Mouse (Mus musculus): ENCODE results near the gene Focad.

Focad gene

DNA sequence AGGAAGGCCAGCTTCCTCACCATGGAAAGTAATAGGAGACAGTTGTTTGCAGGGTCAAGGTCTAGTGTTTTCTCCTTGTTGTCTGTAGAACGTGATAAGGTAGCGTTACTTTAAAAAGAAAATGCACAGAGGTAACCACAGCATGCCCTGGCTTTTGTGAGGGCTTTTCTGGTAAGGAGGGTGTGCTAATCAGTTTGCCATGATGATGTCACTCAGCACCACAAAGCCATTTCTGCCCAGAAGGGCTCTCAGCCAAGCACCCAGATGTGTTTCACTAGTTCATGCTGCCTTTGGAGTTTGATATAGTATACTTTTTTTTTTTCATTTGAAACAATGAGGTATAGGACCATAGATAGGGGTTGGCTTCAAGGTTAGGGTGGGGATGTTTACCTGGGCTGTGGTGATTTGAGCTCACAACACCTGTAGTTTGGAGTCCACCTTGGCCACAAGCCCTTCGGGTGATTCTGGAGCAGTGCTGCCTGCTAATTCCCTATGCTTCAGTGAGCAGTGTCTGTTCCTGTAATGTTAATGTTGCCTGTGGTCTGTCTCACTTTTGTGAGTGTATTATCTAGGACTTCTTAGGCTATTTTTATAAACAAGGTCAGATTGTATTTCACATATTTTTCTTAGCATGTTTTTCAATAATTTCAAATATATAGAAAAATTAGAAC, 61.2 kb downstream of the Focad start:
- DNase-seq (ENCODE audit: low spot score in 2 of 2): no peak

- no peak for DNase-seq (ENCODE audit: low spot score in 2 of 2)
Observed at GRCm38 (mm10) chr4:88156961-88157360, 62.5 kb downstream of the Focad start.

DNA sequence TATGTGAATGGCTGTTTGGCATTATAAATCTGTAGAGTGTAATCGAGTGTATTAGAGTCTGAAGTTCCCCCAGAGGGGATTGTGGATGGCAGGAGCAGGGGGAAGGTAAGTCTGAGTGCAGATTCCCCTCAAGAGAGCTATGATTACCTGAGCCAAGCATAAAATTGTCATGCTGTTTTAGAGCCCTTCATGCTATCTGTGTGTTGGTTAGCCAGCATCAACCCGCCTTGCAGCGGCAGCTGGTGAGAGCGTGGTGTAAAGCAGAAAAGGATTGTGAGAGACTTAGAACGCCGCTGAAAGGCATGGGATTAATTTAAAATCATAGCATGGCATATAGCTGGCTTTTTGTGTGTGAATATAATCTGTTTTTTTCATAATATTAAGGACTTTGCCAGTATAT, 63.2 kb downstream of the Focad start:
- DNase-seq (ENCODE audit: low spot score in 2 of 2): no peak

DNA sequence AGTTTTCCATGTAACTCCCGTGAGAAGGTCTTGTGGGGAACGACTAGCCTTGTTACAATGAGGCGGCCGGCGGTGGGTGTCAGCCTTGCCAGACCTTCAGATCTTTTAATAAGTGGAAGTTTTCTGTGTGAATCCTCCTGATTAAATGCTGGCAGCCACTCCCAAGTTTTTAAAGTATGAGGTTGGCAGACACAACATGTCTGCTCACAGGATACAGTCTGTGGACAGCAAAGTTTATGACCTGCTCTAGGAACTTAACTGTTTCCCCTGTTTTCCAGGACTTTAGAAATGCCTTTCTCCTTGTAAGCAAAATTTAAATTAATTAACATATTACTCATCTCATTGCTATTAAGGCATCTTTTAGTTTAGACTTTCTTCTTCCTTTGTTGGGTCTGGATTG, 64.8 kb downstream of the Focad start:
- DNase-seq (ENCODE audit: low spot score in 2 of 2): no peak

- DNase-seq (ENCODE audit: low spot score in 2 of 2): no peak
Observed at GRCm38 (mm10) chr4:88159700-88160099, 65.3 kb downstream of the Focad start.

GRCm38 (mm10) chr4:88163511-88164247, 69.2 kb downstream of the Focad start:
- DNase-seq (ENCODE audit: low spot score in 2 of 2): no peak

- DNase-seq (ENCODE audit: low spot score in 2 of 2): no peak
Observed at GRCm38 (mm10) chr4:88167008-88167862, 72.8 kb downstream of the Focad start.

DNA sequence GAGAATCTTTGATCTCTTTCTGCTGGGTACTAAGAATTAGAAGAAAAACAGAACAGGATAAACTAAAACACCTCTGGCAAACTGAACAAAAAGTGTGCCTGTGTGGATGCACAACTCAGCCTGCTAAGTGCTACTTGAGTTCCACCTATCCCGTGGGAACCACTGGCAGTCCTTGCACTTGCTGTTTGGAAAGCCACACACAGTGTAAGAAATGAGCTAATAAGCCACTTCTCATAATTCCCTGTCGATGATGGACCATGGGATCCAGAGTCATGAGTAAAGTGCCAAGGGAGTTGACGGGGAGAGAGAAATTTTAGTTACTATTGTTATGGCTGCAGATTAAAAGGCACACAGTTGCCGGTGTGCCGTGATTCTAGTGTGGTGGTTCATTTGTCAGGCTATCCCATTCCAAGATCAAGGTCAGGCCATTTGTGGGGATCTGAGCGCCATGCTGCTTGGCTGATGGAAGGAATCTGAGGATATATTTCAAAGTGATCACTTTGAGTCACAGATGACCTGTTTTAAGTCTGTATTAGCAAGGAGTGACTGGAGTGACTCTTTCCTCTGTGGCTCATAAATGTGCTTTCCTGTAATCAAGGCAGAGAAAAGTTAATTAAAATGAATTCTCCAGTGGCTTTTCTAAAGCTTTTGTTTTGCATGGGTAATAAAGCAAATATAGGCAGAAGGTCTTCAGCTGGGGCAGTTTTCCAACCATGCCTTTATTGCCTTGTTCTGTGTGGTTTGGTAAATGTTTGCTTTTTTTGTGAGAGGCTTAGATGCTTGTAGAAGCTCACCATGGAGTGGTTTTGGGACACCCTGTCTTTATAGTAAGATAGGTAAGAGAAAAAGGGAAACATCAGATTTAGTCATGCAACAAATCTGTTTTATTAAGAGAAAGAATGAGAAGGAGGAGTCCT, 80.9 kb downstream of the Focad start:
- DNase-seq (ENCODE audit: low spot score in 2 of 2): no peak

DNA sequence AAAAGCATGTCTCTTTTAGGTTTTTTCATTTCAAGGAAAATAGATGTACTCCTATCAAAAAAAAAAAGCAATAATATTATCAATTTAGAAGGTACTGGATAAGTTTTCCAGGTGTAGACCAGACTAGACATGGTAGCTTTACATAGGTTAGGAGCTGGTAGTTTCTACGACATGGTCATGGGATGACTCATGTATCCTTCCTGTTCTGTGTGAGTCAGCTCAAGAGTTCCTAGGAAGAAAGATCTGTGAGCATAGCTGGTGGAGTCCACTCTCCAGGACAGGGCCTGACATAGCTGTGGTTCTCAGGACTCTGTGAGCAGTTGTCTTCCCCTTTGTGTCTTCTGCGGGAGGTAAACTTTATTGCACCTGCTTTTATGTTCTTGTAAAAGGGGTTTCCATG, 84.9 kb downstream of the Focad start:
- DNase-seq (ENCODE audit: low spot score in 2 of 2): no peak

DNA sequence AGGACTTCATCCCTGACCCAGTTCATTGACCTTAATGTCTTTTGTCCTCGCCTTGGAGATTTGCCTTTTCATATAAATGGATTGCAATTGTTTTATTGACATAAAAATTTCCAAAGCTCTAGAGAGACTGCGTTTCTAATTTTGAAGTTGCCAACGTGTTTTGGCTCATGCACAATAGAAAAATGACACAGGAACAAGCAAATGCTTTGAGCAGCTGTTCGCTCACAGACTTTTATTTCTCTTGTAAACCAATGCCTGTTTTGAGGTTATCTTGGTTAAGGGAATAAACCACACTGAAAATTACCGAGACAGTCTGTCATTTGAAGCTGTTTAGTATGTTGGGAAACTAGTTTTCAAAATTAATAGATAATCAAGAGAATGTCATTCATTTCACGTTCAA, 89.9 kb downstream of the Focad start:
- DNase-seq (ENCODE audit: low spot score in 2 of 2): no peak

DNA sequence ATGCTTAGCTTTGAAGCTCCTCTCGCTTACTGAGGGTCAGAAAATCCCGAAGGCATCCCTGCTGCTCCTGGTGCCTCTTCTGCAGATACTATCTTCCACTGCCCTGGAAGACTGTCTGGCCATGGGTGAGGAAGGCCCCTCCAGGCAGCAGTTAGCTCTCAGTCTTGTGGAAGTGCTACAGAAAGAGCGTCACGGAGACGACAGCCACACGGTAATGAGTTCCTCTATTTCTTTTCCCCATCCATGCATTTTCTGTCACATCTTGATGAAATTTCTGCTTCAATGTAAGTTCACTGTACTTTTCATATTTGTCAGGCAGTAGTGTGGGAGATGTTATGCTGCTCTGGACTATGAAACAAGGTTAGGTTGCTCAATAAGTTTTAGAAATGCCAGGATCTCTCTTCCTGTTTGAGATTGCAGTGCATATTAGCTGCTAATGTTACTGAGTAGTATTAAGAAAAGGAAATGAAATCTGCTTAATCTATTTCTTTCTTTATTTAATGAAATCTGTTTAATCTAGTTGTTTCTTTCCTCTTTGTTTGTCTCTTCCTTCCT, 91.5 kb downstream of the Focad start:
- no peak for DNase-seq (ENCODE audit: low spot score in 2 of 2)

DNA sequence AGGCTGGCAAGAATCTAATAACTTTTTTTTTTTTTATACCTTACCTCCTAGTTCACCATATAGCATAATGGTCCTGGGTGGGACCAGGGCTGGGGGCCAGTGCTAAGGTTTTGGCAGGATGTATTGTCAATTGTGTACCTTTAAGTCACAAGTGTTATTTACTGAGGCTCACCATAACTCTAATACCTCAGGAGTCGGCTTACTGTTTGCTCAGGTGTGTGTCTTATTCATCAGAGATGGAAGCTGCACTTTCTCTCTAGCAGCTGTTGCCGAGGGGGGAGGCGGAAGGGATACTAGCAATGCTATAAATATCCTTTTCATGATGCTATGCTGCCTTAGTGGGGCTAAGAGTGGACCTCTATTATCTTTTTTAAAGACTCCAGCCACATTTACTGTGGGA, 93.2 kb downstream of the Focad start:
- no peak for DNase-seq (ENCODE audit: low spot score in 2 of 2)

DNA sequence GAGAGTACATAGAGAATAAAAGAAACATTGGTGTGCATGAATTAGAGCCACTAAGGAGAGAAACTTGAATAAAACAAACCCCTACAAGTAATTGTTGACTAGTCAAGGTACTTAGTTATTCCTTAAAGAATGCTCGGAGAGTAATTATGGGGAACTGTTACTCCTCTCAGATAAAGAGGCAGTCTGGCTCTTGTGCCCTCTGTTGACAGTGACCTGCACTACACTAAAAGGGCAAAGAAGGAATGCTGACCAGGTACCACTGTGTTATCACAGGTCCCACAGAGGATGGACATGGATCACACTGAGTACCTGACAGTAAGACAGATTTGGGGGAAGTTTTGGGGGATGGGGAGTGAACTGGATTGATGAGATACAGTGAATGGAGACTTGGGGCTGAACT, 95.1 kb downstream of the Focad start:
- DNase-seq (ENCODE audit: low spot score in 2 of 2): no peak

GRCm38 (mm10) chr4:88194256-88194655, 99.8 kb downstream of the Focad start:
- DNase-seq (ENCODE audit: low spot score in 2 of 2): no peak

DNA sequence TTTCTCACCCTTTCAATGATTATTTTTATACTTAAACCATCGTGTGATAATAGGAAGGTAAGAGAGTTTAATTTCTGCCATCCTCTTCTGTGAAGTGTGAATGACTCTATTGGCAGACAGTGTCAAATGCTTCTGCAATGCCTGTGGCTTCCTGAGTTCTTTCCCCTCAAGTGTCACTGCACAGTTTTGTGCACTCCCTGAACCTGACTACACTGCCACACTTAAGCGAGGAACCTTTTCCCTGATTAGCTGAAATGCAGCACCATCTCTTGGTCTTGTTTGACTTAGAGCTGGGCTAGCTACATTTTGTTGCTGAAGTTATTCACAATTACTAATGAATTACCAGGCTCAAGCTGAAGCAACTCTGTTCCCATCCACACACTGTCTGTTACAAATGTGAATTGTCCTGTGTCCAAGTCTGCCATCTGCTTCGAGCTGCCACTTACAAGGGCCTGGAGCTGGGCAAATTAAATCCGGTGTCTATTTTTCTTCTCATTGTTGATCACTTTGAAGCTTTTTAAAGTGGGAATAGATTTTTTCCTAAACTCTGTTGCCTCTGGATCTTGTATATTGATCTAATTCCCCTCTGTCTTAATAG, 101.6 kb downstream of the Focad start:
- DNase-seq (ENCODE audit: low spot score in 2 of 2): no peak

DNA sequence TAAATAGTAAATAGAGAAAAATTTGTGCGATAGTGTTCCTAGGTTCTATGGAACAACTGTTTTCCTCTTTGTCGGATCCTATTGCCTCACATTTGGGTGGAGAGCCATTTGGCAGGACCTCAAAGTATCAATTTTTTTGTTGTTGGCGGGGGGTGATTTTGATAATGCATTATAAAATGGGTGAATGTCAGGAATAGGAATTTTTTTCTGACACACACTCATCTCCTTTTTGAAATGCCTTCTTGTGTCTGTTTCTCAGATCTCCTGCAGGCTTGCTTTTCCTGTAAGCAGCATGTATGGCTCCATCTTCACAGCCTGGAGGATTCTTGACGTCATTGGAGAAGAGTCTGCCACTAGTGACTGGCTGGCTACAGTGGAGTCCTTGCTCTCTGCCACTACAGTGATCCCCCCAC, 102.1 kb downstream of the Focad start:
- DNase-seq (ENCODE audit: low spot score in 2 of 2): no peak

- no peak for DNase-seq (ENCODE audit: low spot score in 2 of 2)
Observed at GRCm38 (mm10) chr4:88197244-88197643, 102.8 kb downstream of the Focad start.

GRCm38 (mm10) chr4:88199186-88199585, 104.8 kb downstream of the Focad start:
- DNase-seq (ENCODE audit: low spot score in 2 of 2): no peak

DNA sequence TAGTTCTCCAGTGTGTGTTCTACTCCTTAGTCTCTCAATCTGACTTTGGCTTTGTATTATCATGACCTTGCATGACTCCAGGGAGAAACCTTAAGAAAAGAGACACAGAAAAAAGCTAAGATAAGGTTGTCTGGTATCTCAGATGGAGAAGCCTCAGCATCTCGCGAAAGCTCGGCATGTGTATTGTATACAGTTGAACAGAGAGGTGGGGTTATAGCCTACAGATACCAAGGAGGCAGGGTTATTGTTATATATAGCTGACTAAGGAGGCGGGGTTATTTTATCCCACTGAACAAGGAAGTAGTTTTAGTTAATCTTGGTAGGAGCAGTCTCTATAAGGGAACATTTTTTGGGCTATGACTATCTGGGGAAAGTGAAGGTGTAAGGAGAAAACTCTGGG, 106.6 kb downstream of the Focad start:
- DNase-seq (ENCODE audit: low spot score in 2 of 2): no peak

GRCm38 (mm10) chr4:88208676-88209075, 114.2 kb downstream of the Focad start:
- DNase-seq (ENCODE audit: low spot score in 2 of 2): no peak

GRCm38 (mm10) chr4:88209351-88209814, 115.0 kb downstream of the Focad start:
- DNase-seq (ENCODE audit: low spot score in 2 of 2): no peak

Data from natural killer cell, adult 2 months (primary cell).